Comparison of ENCODE assay signal across 18 mouse cellular contexts in genomic region chr11:52794331-52794730, GRCm38 (mm10). TPM values are rescaled to one million over a fixed set of nuclear protein-coding genes. Genes with fewer than 3 reads are reported as not detected.
DNase-seq lines count a peak whose midpoint lies in the region; ATAC-seq and TF ChIP-seq lines count a peak whose summit lies in the region.
"Had no signal": no experiment of that assay in that cellular context is flagged by ENCODE, and none has a peak within 500 bp of the region (broad histone marks: within the 10 kb centered on the region; RNA-seq: fewer than 3 reads in every experiment).

No protein-coding gene starts in this region.

- ATAC-seq in neural tube, embryonic 15.5 days (ENCODE audit: low FRiP score), result no peak
- ATAC-seq in lung, postnatal 0 days, result no peak
- ATAC-seq: CD4-positive, CD25-positive, alpha-beta regulatory T cell, adult 4 months had no signal

- no peaks in the 10 kb centered on the region for H3K9me3 ChIP-seq in neural tube, embryonic 15.5 days (replicated peaks)
- H3K9me3 ChIP-seq in lung, postnatal 0 days (ENCODE audit: low read length), result no peaks in the 10 kb centered on the region
- H3K9me3 ChIP-seq: limb, embryonic 13.5 days had no signal

- no peaks in the 10 kb centered on the region for H3K4me1 ChIP-seq in neural tube, embryonic 15.5 days
- no peaks in the 10 kb centered on the region for H3K4me1 ChIP-seq in lung, postnatal 0 days (ENCODE audit: insufficient read depth, low read depth, low read length)
- H3K4me1 ChIP-seq in kidney, adult 2 months (ENCODE audit: control insufficient read depth, insufficient read depth, low read length), result no peaks in the 10 kb centered on the region
- H3K4me1 ChIP-seq: limb, embryonic 13.5 days had no signal

- H3K27me3 ChIP-seq in neural tube, embryonic 15.5 days (replicated peaks), result no peaks in the 10 kb centered on the region
- no peaks in the 10 kb centered on the region for H3K27me3 ChIP-seq in lung, postnatal 0 days (replicated peaks; ENCODE audit: insufficient read depth, low read length)
- no peaks in the 10 kb centered on the region for H3K27me3 ChIP-seq in kidney, adult 2 months (replicated peaks; ENCODE audit: control insufficient read depth, insufficient read depth, low read length)

- H3K4me3 ChIP-seq in neural tube, embryonic 15.5 days (replicated peaks), result no peak overlapping the region
- no peak overlapping the region for H3K4me3 ChIP-seq in lung, postnatal 0 days (ENCODE audit: low read depth, low read length)
- H3K4me3 ChIP-seq in kidney, adult 2 months (ENCODE audit: insufficient read depth, low read depth, low read length), result no peak overlapping the region
- H3K4me3 ChIP-seq: limb, embryonic 13.5 days had no signal

- H3K36me3 ChIP-seq in neural tube, embryonic 15.5 days, result no peaks in the 10 kb centered on the region
- no peaks in the 10 kb centered on the region for H3K36me3 ChIP-seq in lung, postnatal 0 days (ENCODE audit: insufficient read depth, low read length)
- no peaks in the 10 kb centered on the region for H3K36me3 ChIP-seq in kidney, adult 2 months (ENCODE audit: control insufficient read depth, insufficient read depth, low read length)
- H3K36me3 ChIP-seq: limb, embryonic 13.5 days had no signal

- H3K27ac ChIP-seq in neural tube, embryonic 15.5 days (replicated peaks), result no peak overlapping the region
- H3K27ac ChIP-seq in lung, postnatal 0 days (ENCODE audit: low read length), result no peak overlapping the region
- H3K27ac ChIP-seq in kidney, adult 2 months (ENCODE audit: insufficient read depth, low read depth, low read length), result no peak overlapping the region
- H3K27ac ChIP-seq: hindbrain, embryonic 14.5 days; limb, embryonic 13.5 days had no signal

- H3K9ac ChIP-seq in neural tube, embryonic 15.5 days (replicated peaks), result no peak overlapping the region
- H3K9ac ChIP-seq in lung, postnatal 0 days (replicated peaks; ENCODE audit: low read depth), result no peak overlapping the region
- H3K9ac ChIP-seq: hindbrain, embryonic 14.5 days; limb, embryonic 13.5 days had no signal

- intact Hi-C loops in left cerebral cortex, postnatal 36 days (cut with DNase I), result no loop called here

- 76% methylated on average over 5 of the region's 5 CpGs for WGBS in neural tube, embryonic 15.5 days
- WGBS in lung, postnatal 0 days, result 76% methylated on average over 5 of the region's 5 CpGs
- WGBS in kidney, adult 2 months, result 80% methylated on average over 5 of the region's 5 CpGs

- H3K4me2 ChIP-seq in neural tube, embryonic 15.5 days, result no peak overlapping the region
- H3K4me2 ChIP-seq in lung, postnatal 0 days (replicated peaks; ENCODE audit: low read depth, low read length), result no peak overlapping the region
- H3K4me2 ChIP-seq: hindbrain, embryonic 14.5 days; limb, embryonic 13.5 days; midbrain, embryonic 11.5 days had no signal

- TF ChIP-seq POLR2A in kidney, adult 2 months (IDR thresholded peaks at IDR 0.05; ENCODE audit: low read depth, low read length), result no peak

- no peak for TF ChIP-seq EP300 in lung, postnatal 0 days (IDR thresholded peaks at IDR 0.05)

- DNase-seq in testis, postnatal 10 days (ENCODE audit: low spot score), result peak; percentile 16
- DNase-seq in testis, postnatal 14 days (ENCODE audit: low spot score), result no peak
- DNase-seq in layer of hippocampus, adult 8-10 months (ENCODE audit: low spot score in 2 of 2), result peak; percentile 32 to 48
- DNase-seq in left cerebral cortex, postnatal 36 days (ENCODE audit: low spot score in 2 of 2), result peak; percentile 66 to 67
- DNase-seq in lung, postnatal 0 days (ENCODE audit: low spot score), result no peak
- no peak for DNase-seq in kidney, adult 2 months
- DNase-seq: adrenal gland, adult 8-10 months; cerebellum, adult 9-11 months; embryo, embryonic 11 days; kidney, adult 18-20 months; kidney, postnatal 25 days had no signal

- no peak for TF ChIP-seq CTCF in lung, postnatal 0 days (IDR thresholded peaks at IDR 0.05)
- TF ChIP-seq CTCF in kidney, adult 2 months (conservative IDR thresholded peaks at IDR 0.05; ENCODE audit: insufficient read depth, insufficient read length, low read depth, low read length), result no peak

RNA-seq across cellular contexts. Expression of gene Fstl4, which starts 29.9 kb away (rescaled TPM):
- total RNA-seq in layer of hippocampus, adult 8-10 months (2022), result 10 to 100 TPM; 11.3 to 14.9 (median 13.1) TPM
- 10 to 100 TPM; 35.6 to 46.5 TPM for total RNA-seq in left cerebral cortex, postnatal 36 days (2021)
- 15.9 and 16.5 TPM in 2 replicates for polyA plus RNA-seq in neural tube, embryonic 15.5 days (2015; fragmentation: Nextera tagmentation; extraction: Ambion mirVana)
- 1.7 and 2.9 TPM in 2 replicates for polyA plus RNA-seq in lung, postnatal 0 days (2015; fragmentation: Nextera tagmentation; extraction: Ambion mirVana)
- polyA plus RNA-seq in kidney, adult 2 months (2012; rRNA removed), result 0.01 and 0.05 TPM in 2 replicates
- total RNA-seq: MEL; neutrophil, adult 5-6 weeks had no signal
- polyA plus RNA-seq: CD4-positive, CD25-positive, alpha-beta regulatory T cell, adult 4 months had no signal

Comparison
In these comparisons a context has a peak if more than half of its experiments do, and no peak if none do; other contexts are left out.
1. DNase-seq: peak in testis, postnatal 10 days (single experiment), layer of hippocampus, adult 8-10 months (2 of 2) and left cerebral cortex, postnatal 36 days (2 of 2); none in testis, postnatal 14 days (single experiment), lung, postnatal 0 days (single experiment) and kidney, adult 2 months (single experiment).